8 mouse cellular contexts compared by ENCODE assay signal in genomic region chr6:117916737-117917426, GRCm38 (mm10). TPM values are rescaled to one million over a fixed set of nuclear protein-coding genes. Genes with fewer than 3 reads are reported as not detected.
DNase-seq lines count a peak whose midpoint lies in the region; ATAC-seq and TF ChIP-seq lines count a peak whose summit lies in the region.

No protein-coding gene starts in this region.

- no peaks in the 10 kb centered on the region for H3K9me3 ChIP-seq in embryonic facial prominence, embryonic 14.5 days (ENCODE audit: control insufficient read depth, low read length)
- no peaks in the 10 kb centered on the region for H3K9me3 ChIP-seq in liver, embryonic 13.5 days (replicated peaks)

- H3K4me2 ChIP-seq in embryonic facial prominence, embryonic 14.5 days (ENCODE audit: low read depth, low read length), result peak overlapping the region; percentile 61
- peak overlapping the region; percentile 97 for H3K4me2 ChIP-seq in liver, embryonic 13.5 days

- H3K4me3 ChIP-seq in bone marrow, adult 2 months (replicated peaks; ENCODE audit: control insufficient read depth, low read depth, low read length), result peak overlapping the region; percentile 88
- H3K4me3 ChIP-seq in embryonic facial prominence, embryonic 14.5 days (ENCODE audit: low read depth, low read length), result peak overlapping the region; percentile 63
- peak overlapping the region; percentile 93 for H3K4me3 ChIP-seq in kidney, adult 2 months (ENCODE audit: insufficient read depth, low read depth, low read length)
- H3K4me3 ChIP-seq in liver, embryonic 13.5 days (replicated peaks), result peak overlapping the region; percentile 82

- no peaks in the 10 kb centered on the region; the same call in 1 of the 2 replicates for H3K4me1 ChIP-seq in bone marrow, adult 2 months (ENCODE audit: control insufficient read depth, insufficient read depth, low read length)
- H3K4me1 ChIP-seq in embryonic facial prominence, embryonic 14.5 days (ENCODE audit: control insufficient read depth, insufficient read depth, low read length), result peaks cover 20% of the 10 kb centered on the region
- H3K4me1 ChIP-seq in kidney, adult 2 months (ENCODE audit: control insufficient read depth, insufficient read depth, low read length), result peaks cover 12% of the 10 kb centered on the region
- H3K4me1 ChIP-seq in liver, embryonic 13.5 days (replicated peaks), result peaks cover 80% of the 10 kb centered on the region

- no peak for TF ChIP-seq CTCF in bone marrow, adult 2 months (IDR thresholded peaks at IDR 0.05; ENCODE audit: control insufficient read depth, insufficient read depth, low read length)
- TF ChIP-seq CTCF in kidney, adult 2 months (conservative IDR thresholded peaks at IDR 0.05; ENCODE audit: insufficient read depth, insufficient read length, low read depth, low read length), result no peak

- no peaks in the 10 kb centered on the region for H3K27me3 ChIP-seq in embryonic facial prominence, embryonic 14.5 days (replicated peaks; ENCODE audit: control insufficient read depth, insufficient read depth, low read length)
- H3K27me3 ChIP-seq in kidney, adult 2 months (replicated peaks; ENCODE audit: control insufficient read depth, insufficient read depth, low read length), result no peaks in the 10 kb centered on the region
- no peaks in the 10 kb centered on the region for H3K27me3 ChIP-seq in liver, embryonic 13.5 days
- H3K27me3 ChIP-seq in splenic B cell, adult 2 months (ENCODE audit: control insufficient read depth, insufficient read depth, low read length, poor library complexity, severe bottlenecking), result no peaks in the 10 kb centered on the region

- DNase-seq in CD4-positive helper T cell, adult 2 months (ENCODE audit: low read depth, low spot score), result peak; percentile 92
- DNase-seq in embryonic facial prominence, embryonic 14.5 days (ENCODE audit: low spot score), result peak; percentile 88
- DNase-seq in heart, adult 8-10 months (ENCODE audit: low spot score), result peak; percentile 84
- peak; percentile 96 for DNase-seq in kidney, adult 2 months
- DNase-seq in liver, embryonic 13.5 days, result peak; percentile 92
- DNase-seq in naive thymus-derived CD4-positive, alpha-beta T cell, adult 2 months (ENCODE audit: low read depth), result peak; percentile 91
- peak; percentile 92 for DNase-seq in splenic B cell, adult 2 months (ENCODE audit: low read depth, low spot score)

- H3K27ac ChIP-seq in bone marrow, adult 2 months (ENCODE audit: control insufficient read depth, insufficient read depth, low read depth, low read length, poor library complexity), result peak overlapping the region; percentile 98
- peak overlapping the region; percentile 95 for H3K27ac ChIP-seq in embryonic facial prominence, embryonic 14.5 days (replicated peaks; ENCODE audit: low read depth, low read length)
- peak overlapping the region; percentile 99 for H3K27ac ChIP-seq in kidney, adult 2 months (ENCODE audit: insufficient read depth, low read depth, low read length)
- peak overlapping the region; percentile 96 for H3K27ac ChIP-seq in liver, embryonic 13.5 days

- peak overlapping the region; percentile 77 for H3K9ac ChIP-seq in embryonic facial prominence, embryonic 14.5 days (ENCODE audit: low read depth, low read length)
- peak overlapping the region; percentile 88 for H3K9ac ChIP-seq in liver, embryonic 13.5 days

- peak; percentile 67; the same call in 1 of the 2 replicates for TF ChIP-seq POLR2A in bone marrow, adult 2 months (IDR thresholded peaks at IDR 0.05; ENCODE audit: borderline replicate concordance, control insufficient read depth, low read depth, low read length)
- TF ChIP-seq POLR2A in kidney, adult 2 months (IDR thresholded peaks at IDR 0.05; ENCODE audit: low read depth, low read length), result peak; percentile 35

- peaks cover 26% of the 10 kb centered on the region for H3K36me3 ChIP-seq in embryonic facial prominence, embryonic 14.5 days (ENCODE audit: control insufficient read depth, insufficient read depth, low read length)
- H3K36me3 ChIP-seq in kidney, adult 2 months (ENCODE audit: control insufficient read depth, insufficient read depth, low read length), result peaks cover 9% of the 10 kb centered on the region
- peaks cover 48% of the 10 kb centered on the region for H3K36me3 ChIP-seq in liver, embryonic 13.5 days
- H3K36me3 ChIP-seq in splenic B cell, adult 2 months (ENCODE audit: control insufficient read depth, insufficient read depth, low read length, poor library complexity, severe bottlenecking), result peaks cover 7% of the 10 kb centered on the region

- WGBS in bone marrow, adult 2 months, result under 1% methylated on average over 62 of the region's 62 CpGs
- WGBS in embryonic facial prominence, embryonic 14.5 days, result under 1% methylated on average over 54 of the region's 62 CpGs
- under 1% methylated on average over 62 of the region's 62 CpGs for WGBS in kidney, adult 2 months
- under 1% methylated on average over 62 of the region's 62 CpGs for WGBS in liver, embryonic 13.5 days (ENCODE audit: insufficient replicate concordance)

- peak; percentile 95 for ATAC-seq in embryonic facial prominence, embryonic 14.5 days (ENCODE audit: low read depth)
- ATAC-seq in liver, embryonic 13.5 days (ENCODE audit: low read depth), result peak; percentile 96

RNA-seq across cellular contexts. Expression of gene Hnrnpf, which starts 16.8 kb away (rescaled TPM):
- 200 and 242 TPM in 2 replicates for polyA plus RNA-seq in bone marrow, adult 2 months (2011; ENCODE audit: insufficient read depth, insufficient read length, low replicate concordance, missing spikeins)
- polyA plus RNA-seq in embryonic facial prominence, embryonic 14.5 days (2014; fragmentation: Nextera tagmentation; extraction: Ambion mirVana), result 583 and 637 TPM in 2 replicates
- 100 to 1,000 TPM; 170 to 189 (median 180) TPM for total RNA-seq in heart, adult 8-10 months (2022)
- 98.5 and 142 TPM in 2 replicates for polyA plus RNA-seq in kidney, adult 2 months (2012; rRNA removed)
- polyA plus RNA-seq in liver, embryonic 13.5 days (2015; fragmentation: Nextera tagmentation; extraction: Ambion mirVana), result 594 and 691 TPM in 2 replicates

RNA-seq across cellular contexts. Expression of gene Fxyd4, which starts 20.6 kb away (rescaled TPM):
- polyA plus RNA-seq in bone marrow, adult 2 months (2011; ENCODE audit: insufficient read depth, insufficient read length, low replicate concordance, missing spikeins), result not detected in 2 replicates
- 1.2 and 2.8 TPM in 2 replicates for polyA plus RNA-seq in embryonic facial prominence, embryonic 14.5 days (2014; fragmentation: Nextera tagmentation; extraction: Ambion mirVana)
- total RNA-seq in heart, adult 8-10 months (2022), result not detected
- 196 and 213 TPM in 2 replicates for polyA plus RNA-seq in kidney, adult 2 months (2012; rRNA removed)
- polyA plus RNA-seq in liver, embryonic 13.5 days (2015; fragmentation: Nextera tagmentation; extraction: Ambion mirVana), result 0.37 and 0.38 TPM in 2 replicates

RNA-seq across cellular contexts. Expression of gene Zfp239, which starts 55.0 kb away (rescaled TPM):
- polyA plus RNA-seq in bone marrow, adult 2 months (2011; ENCODE audit: insufficient read depth, insufficient read length, low replicate concordance, missing spikeins), result 0.57 and 1.3 TPM in 2 replicates
- polyA plus RNA-seq in embryonic facial prominence, embryonic 14.5 days (2014; fragmentation: Nextera tagmentation; extraction: Ambion mirVana), result 6.1 and 7.9 TPM in 2 replicates
- under 1 TPM in 3 of 4 experiments, not detected in 1; 0.22 to 0.41 (median 0.26) TPM for total RNA-seq in heart, adult 8-10 months (2022)
- 1.5 and 2.0 TPM in 2 replicates for polyA plus RNA-seq in kidney, adult 2 months (2012; rRNA removed)
- 3.0 and 4.1 TPM in 2 replicates for polyA plus RNA-seq in liver, embryonic 13.5 days (2015; fragmentation: Nextera tagmentation; extraction: Ambion mirVana)

Comparison
In these comparisons a context has a peak if more than half of its experiments do, and no peak if none do; other contexts are left out.
1. Peak in every context shown above with its lines: DNase-seq, ATAC-seq, H3K4me3 ChIP-seq and H3K27ac ChIP-seq.
2. RNA of gene Fxyd4, which starts 20.6 kb away (polyA plus RNA-seq): 196 to 213 TPM in kidney, adult 2 months; 1.2 to 2.8 TPM in embryonic facial prominence, embryonic 14.5 days, 0.37 to 0.38 TPM in liver, embryonic 13.5 days and not detected in bone marrow, adult 2 months; every median in the first group is over 10 times any median in the second.